Mouse (Mus musculus): ENCODE measurements at regions not wholly inside any gene's neighbourhood (a gene's known extent, or its start where the extent isn't known, plus 50 kb on each side); places are given as distances from the start of the nearest gene placed in this dataset.

DNA sequence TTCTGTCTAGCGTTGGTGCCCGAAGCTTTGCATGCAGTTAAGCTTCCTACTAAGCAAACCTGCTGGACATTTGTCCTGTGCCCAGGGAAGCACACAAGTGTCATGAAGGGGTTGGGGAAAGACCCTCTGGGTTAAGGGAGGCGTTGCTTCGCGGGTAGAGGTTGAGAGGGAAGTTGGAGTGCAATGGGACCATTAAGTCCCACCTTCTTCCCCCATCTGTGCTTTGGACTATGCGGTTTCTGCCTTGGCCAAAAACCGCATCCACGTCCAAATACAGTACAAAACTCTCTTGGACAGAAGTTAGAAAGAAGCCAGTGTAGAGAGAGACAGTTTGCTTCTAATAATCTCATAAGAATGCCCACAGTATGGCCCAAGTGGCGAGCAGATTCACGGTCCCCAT, 176.1 kb upstream of the Topaz1 start:
- H3K4me2 ChIP-seq, result no peak overlapping the region

DNA sequence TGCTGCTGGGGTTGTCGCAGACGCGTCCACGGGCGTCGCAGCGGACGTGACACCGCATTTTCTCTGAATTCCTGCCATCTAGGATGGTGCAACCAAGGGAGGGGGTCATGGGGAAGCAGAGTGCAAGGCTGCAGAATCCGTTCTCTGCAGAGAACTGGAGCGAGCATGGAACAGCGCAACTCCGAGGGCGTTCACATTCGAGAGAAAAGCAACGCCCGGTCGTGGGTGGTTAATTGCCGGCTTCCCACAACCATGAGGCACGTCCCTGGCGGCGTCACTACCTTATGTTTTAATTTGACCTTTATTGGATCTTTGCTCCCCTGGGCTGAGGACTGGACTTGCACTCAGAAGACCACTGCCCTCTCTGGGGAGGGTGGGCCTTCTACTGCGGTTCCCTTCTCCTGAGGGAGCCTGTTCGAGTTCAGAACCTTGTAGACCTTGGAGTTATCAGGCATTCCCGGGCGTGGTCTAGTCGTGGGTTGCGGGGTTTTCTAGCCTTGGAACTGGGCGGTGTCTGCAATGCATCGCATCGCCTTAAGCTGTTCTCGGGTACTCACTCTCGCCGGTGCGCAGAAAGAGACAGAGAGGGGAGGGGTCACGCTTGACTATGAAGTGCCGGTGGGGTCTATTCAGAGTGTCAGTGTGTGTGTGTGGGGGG, 175.6 kb upstream of the Topaz1 start:
- H3K27me3 ChIP-seq (ENCODE audit: control insufficient read depth, insufficient read depth, low read length), result peaks cover 84% of the 10 kb centered on the region
- H3K9me3 ChIP-seq (ENCODE audit: control insufficient read depth, low read length), result no peaks in the 10 kb centered on the region
- ATAC-seq (ENCODE audit: low FRiP score), result no peak; the same call in 1 of the 2 replicates
- H3K4me1 ChIP-seq (ENCODE audit: control insufficient read depth, insufficient read depth, low read length), result peaks cover 17% of the 10 kb centered on the region
- no peaks in the 10 kb centered on the region for H3K36me3 ChIP-seq (ENCODE audit: control insufficient read depth, insufficient read depth, low read length)
- H3K4me3 ChIP-seq (ENCODE audit: low read depth, low read length), result peak overlapping the region; percentile 56
- H3K27ac ChIP-seq (ENCODE audit: low read depth, low read length), result no peak overlapping the region
- no peak overlapping the region for H3K9ac ChIP-seq (ENCODE audit: low read length)
- peak; percentile 96 for DNase-seq (ENCODE audit: low spot score, missing footprints)
- H3K4me2 ChIP-seq, result peak overlapping the region; percentile 90
- under 1% methylated on average over 37 of the region's 37 CpGs for WGBS

More for the DNA sequence above, 176.1 kb upstream of the Topaz1 start:
- Histone ChIP-seq H3K27me3 (ENCODE audit: control insufficient read depth, insufficient read depth, low read length) (peaks cover 84% of the 10 kb centered on the region), H3K36me3 (ENCODE audit: control insufficient read depth, insufficient read depth, low read length) (no peaks in the 10 kb centered on the region), H3K9ac (ENCODE audit: low read length) (no peak overlapping the region), H3K9me3 (ENCODE audit: control insufficient read depth, low read length) (no peaks in the 10 kb centered on the region), H3K4me1 (ENCODE audit: control insufficient read depth, insufficient read depth, low read length) (peaks cover 17% of the 10 kb centered on the region), H3K27ac (ENCODE audit: low read depth, low read length) (no peak overlapping the region), H3K4me3 (ENCODE audit: low read depth, low read length) (no peak overlapping the region)
- ATAC-seq (ENCODE audit: low FRiP score), result no peak
- peak; percentile 90 for DNase-seq (ENCODE audit: low spot score, missing footprints)
- whole genome bisulfite sequencing, result 3% methylated on average over 10 of the region's 10 CpGs

DNA sequence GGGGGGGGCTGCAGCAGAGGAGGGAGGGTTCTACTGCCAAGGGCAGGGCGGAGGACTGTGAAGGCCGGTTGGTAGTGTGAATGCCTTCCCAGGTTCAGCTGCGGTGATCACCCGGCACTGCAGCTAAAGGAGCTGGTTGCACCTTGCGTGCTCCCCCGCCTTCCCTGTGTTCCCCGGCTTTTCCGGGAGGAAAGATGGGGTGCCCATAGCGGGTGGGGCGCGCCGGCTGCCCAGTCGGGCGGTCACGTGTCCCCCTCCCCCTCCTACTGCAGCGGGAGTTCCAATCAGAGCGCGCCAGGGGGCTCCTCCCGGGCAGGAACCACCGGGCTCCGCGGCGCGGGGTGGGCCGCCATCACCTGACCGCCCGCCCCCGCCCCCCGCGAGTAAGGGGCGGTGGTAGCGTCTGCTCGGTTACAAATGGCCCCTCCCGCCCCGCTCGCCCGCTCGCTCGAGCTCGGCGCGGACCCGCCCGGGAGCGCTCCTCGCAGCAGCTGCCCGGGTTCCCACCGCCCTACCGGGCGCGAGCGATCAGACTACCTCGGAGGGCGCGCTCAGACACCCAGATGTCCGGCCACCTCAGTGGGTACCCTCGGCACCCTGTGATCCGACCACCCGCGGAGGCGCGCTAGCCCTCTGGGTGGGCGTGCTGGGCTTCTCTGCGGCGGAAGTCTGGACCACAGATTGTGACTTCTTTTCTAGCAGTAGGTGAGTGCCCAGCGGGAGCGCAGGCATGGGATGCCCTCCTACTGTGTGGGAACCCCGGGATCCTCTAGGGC, 174.9 kb upstream of the Topaz1 start:
- Histone ChIP-seq H3K9ac (ENCODE audit: low read length) (peak overlapping the region; percentile 59), H3K9me3 (ENCODE audit: control insufficient read depth, low read length) (no peaks in the 10 kb centered on the region), H3K4me1 (ENCODE audit: control insufficient read depth, insufficient read depth, low read length) (peaks cover 17% of the 10 kb centered on the region), H3K27ac (ENCODE audit: low read depth, low read length) (no peak overlapping the region), H3K4me2 (peak overlapping the region; percentile 90), H3K36me3 (ENCODE audit: control insufficient read depth, insufficient read depth, low read length) (no peaks in the 10 kb centered on the region), H3K4me3 (ENCODE audit: low read depth, low read length) (peak overlapping the region; percentile 56), H3K27me3 (ENCODE audit: control insufficient read depth, insufficient read depth, low read length) (peaks cover 79% of the 10 kb centered on the region)
- ATAC-seq (ENCODE audit: low FRiP score) (peak; percentile 87), DNase-seq (ENCODE audit: low spot score, missing footprints) (peak; percentile 94)
- under 1% methylated on average over 64 of the region's 68 CpGs for WGBS

DNA sequence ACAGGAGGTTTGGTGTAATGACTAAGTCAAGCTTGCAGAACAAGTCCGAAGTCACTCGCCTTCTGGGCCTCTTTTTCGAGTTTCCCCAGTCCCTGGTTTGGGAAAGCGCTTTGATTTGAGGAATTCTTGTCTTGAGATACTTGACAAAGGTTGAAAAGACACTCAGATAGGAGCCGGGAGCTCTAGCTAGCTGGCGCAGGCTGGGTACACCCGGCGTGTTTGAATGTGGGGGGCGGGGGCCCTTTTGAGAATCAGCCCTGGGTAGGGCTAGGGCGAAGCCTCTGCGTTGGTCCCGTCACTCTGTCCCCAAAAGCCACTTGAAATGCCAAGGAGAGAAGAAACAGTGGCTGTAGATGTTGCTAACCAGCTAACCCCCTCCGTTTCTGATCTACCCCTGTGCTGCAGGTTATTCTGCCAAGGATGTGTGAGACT, 174.3 kb upstream of the Topaz1 start:
- H3K27ac ChIP-seq (ENCODE audit: low read depth, low read length), result no peak overlapping the region
- peaks cover 17% of the 10 kb centered on the region for H3K4me1 ChIP-seq (ENCODE audit: control insufficient read depth, insufficient read depth, low read length)
- no peaks in the 10 kb centered on the region for H3K36me3 ChIP-seq (ENCODE audit: control insufficient read depth, insufficient read depth, low read length)
- DNase-seq (ENCODE audit: low spot score, missing footprints), result peak; percentile 94
- H3K4me3 ChIP-seq (ENCODE audit: low read depth, low read length), result peak overlapping the region; percentile 56
- peaks cover 73% of the 10 kb centered on the region for H3K27me3 ChIP-seq (ENCODE audit: control insufficient read depth, insufficient read depth, low read length)
- 0% methylated on average over 13 of the region's 13 CpGs for WGBS
- H3K9me3 ChIP-seq (ENCODE audit: control insufficient read depth, low read length), result no peaks in the 10 kb centered on the region
- H3K4me2 ChIP-seq, result peak overlapping the region; percentile 90
- peak overlapping the region; percentile 59 for H3K9ac ChIP-seq (ENCODE audit: low read length)
- no peak for ATAC-seq (ENCODE audit: low FRiP score)

DNA sequence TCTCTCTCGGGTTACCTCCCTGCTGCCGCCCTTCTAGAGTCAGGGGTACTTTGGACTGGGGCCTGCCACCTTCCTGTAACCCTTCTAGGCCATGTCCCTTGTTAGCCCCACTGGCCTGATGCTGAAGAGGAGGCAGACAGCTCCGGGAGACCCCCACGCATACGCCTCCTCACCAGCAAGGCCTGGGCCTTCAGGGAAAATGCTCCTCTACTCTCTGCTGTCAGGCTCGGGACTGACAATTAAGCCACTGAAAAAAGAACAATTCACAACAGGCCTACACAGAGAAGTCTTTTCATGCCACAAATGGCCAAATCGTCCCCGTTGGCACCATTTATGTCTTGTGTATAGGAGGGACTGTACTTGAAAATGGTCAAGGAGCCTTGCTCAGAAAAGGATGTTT, 161.9 kb upstream of the Topaz1 start:
- Histone ChIP-seq H3K36me3 (ENCODE audit: control insufficient read depth, insufficient read depth, low read length) (no peaks in the 10 kb centered on the region), H3K9ac (ENCODE audit: low read length) (no peak overlapping the region), H3K9me3 (ENCODE audit: control insufficient read depth, low read length) (no peaks in the 10 kb centered on the region), H3K27me3 (ENCODE audit: control insufficient read depth, insufficient read depth, low read length) (no peaks in the 10 kb centered on the region), H3K27ac (ENCODE audit: low read depth, low read length) (no peak overlapping the region), H3K4me1 (ENCODE audit: control insufficient read depth, insufficient read depth, low read length) (no peaks in the 10 kb centered on the region), H3K4me3 (ENCODE audit: low read depth, low read length) (no peak overlapping the region), H3K4me2 (no peak overlapping the region)
- 77% methylated on average over 8 of the region's 8 CpGs for WGBS
- no peak for ATAC-seq (ENCODE audit: low FRiP score)
- no peak for DNase-seq (ENCODE audit: low spot score, missing footprints)

DNA sequence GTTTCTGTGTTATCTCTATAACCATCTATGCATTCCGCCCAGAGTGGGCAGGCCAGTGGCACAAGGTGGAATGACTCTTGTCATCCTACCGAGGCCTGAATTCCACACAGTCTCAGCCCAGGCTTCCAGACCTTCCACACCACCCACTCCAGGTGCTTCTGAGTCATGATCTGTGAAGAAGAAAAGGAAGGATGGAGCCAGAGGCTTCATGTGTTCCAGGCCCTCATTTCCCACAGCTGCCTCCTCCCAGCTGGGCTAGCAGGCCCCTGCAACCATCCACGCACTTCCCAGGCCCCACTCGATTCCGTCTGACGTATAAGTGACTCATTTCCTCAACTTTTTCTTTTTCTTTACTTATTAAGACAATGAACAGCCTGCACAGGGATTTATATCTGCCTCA, 160.7 kb upstream of the Topaz1 start:
- Histone ChIP-seq H3K4me2 (no peak overlapping the region), H3K4me1 (ENCODE audit: control insufficient read depth, insufficient read depth, low read length) (no peaks in the 10 kb centered on the region), H3K27ac (ENCODE audit: low read depth, low read length) (no peak overlapping the region), H3K36me3 (ENCODE audit: control insufficient read depth, insufficient read depth, low read length) (no peaks in the 10 kb centered on the region), H3K4me3 (ENCODE audit: low read depth, low read length) (no peak overlapping the region), H3K9ac (ENCODE audit: low read length) (no peak overlapping the region), H3K9me3 (ENCODE audit: control insufficient read depth, low read length) (no peaks in the 10 kb centered on the region), H3K27me3 (ENCODE audit: control insufficient read depth, insufficient read depth, low read length) (no peaks in the 10 kb centered on the region)
- DNase-seq (ENCODE audit: low spot score, missing footprints) (no peak), ATAC-seq (ENCODE audit: low FRiP score) (no peak)
- WGBS, result 92% methylated on average over 6 of the region's 6 CpGs

DNA sequence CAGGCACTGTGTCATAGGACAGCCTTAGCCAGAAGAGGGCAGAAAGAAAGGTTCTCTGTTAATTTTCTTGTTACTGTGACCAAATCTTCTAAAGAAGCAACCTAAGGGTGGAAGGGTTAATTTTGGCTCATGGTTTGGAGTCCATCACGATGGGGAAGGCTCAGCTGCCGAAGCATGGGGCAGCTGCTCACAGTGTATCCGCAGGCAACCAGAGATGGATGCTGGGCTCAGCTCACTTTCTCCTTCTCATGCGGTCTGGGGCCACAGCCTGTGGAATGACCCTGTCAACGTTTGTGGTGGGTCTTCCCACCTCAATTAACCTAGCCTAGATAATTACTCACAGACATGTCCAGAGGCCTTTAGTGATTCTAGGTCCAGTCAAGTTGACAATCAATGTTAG, 160.2 kb upstream of the Topaz1 start:
- 70% methylated on average over 5 of the region's 5 CpGs for WGBS
- Histone ChIP-seq H3K36me3 (ENCODE audit: control insufficient read depth, insufficient read depth, low read length) (no peaks in the 10 kb centered on the region), H3K4me2 (no peak overlapping the region), H3K9me3 (ENCODE audit: control insufficient read depth, low read length) (no peaks in the 10 kb centered on the region), H3K4me3 (ENCODE audit: low read depth, low read length) (no peak overlapping the region), H3K27ac (ENCODE audit: low read depth, low read length) (no peak overlapping the region), H3K9ac (ENCODE audit: low read length) (no peak overlapping the region), H3K27me3 (ENCODE audit: control insufficient read depth, insufficient read depth, low read length) (no peaks in the 10 kb centered on the region), H3K4me1 (ENCODE audit: control insufficient read depth, insufficient read depth, low read length) (no peaks in the 10 kb centered on the region)
- peak; percentile 75 for DNase-seq (ENCODE audit: low spot score, missing footprints)
- ATAC-seq (ENCODE audit: low FRiP score), result no peak

DNA sequence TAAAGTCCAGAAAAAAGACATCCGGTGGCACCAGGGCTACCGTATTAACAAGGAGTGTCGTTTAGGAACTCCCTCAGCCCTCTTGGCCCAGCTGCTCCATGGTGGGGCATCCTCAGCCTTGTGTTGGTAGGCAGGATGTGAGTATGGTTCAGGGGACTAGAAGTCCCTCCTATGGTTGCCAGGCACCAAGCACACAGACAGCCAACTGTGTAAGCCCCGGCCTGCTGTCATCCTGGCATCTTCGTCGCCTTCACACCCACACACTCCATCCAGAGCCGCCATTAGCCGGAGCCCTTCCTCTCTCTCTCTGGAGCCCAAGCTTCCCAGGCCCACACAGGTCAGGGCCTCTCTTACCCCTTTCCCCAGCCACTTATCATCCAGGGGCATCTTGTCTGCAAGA, 158.9 kb upstream of the Topaz1 start:
- no peaks in the 10 kb centered on the region for H3K9me3 ChIP-seq (ENCODE audit: control insufficient read depth, low read length)
- H3K27ac ChIP-seq (ENCODE audit: low read depth, low read length), result no peak overlapping the region
- WGBS, result 87% methylated on average over 8 of the region's 8 CpGs
- DNase-seq (ENCODE audit: low spot score, missing footprints) (no peak), ATAC-seq (ENCODE audit: low FRiP score) (no peak)
- no peaks in the 10 kb centered on the region for H3K4me1 ChIP-seq (ENCODE audit: control insufficient read depth, insufficient read depth, low read length)
- no peak overlapping the region for H3K9ac ChIP-seq (ENCODE audit: low read length)
- H3K36me3 ChIP-seq (ENCODE audit: control insufficient read depth, insufficient read depth, low read length), result no peaks in the 10 kb centered on the region
- H3K27me3 ChIP-seq (ENCODE audit: control insufficient read depth, insufficient read depth, low read length), result no peaks in the 10 kb centered on the region
- H3K4me3 ChIP-seq (ENCODE audit: low read depth, low read length), result no peak overlapping the region
- H3K4me2 ChIP-seq, result no peak overlapping the region

DNA sequence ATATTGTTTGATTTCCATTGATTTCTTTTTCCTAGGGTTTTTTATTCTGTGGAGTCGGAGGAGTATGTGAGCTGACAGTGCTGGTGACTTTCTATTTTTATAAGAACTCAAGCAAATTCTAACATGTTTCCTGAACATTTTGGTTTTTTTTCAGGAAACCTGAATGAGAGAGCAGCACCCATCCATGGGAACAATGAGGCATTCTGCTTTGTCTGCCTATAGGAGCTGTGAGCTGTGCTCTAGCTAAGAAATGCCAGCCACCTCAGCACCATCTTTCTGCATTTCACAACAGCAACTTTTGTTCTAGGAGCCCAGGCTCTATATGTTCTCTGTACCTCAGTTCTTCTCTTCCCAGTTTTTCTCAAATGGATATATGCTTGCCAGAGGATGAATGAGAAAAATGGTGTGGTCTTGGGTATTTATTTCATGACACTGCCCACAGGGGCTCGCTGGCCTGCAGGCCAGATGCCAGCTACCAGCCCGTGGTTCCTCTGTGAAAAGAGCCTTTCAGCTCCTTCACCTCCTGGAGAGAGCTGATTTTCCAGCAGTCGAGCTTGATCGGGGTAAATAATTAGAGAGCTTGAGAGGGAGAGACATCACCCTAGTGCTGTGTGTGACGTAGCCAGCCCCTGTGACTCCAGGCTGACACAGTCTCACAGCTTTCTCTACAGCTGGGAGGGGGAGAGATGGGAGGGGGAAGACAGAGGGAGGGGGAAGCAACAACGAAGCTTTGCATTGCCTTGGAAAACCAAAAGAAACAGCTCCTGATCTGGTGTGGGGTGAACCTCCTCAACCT, 154.1 kb upstream of the Topaz1 start:
- Histone ChIP-seq H3K4me2 (no peak overlapping the region; the same call in 1 of the 2 replicates), H3K27me3 (ENCODE audit: control insufficient read depth, insufficient read depth, low read length) (peaks cover 15% of the 10 kb centered on the region; the same call in 1 of the 2 replicates), H3K4me3 (ENCODE audit: low read depth, low read length) (no peak overlapping the region), H3K9ac (ENCODE audit: low read length) (no peak overlapping the region), H3K36me3 (ENCODE audit: control insufficient read depth, insufficient read depth, low read length) (no peaks in the 10 kb centered on the region), H3K9me3 (ENCODE audit: control insufficient read depth, low read length) (no peaks in the 10 kb centered on the region), H3K27ac (ENCODE audit: low read depth, low read length) (no peak overlapping the region), H3K4me1 (ENCODE audit: control insufficient read depth, insufficient read depth, low read length) (no peaks in the 10 kb centered on the region)
- peak; percentile 63 for ATAC-seq (ENCODE audit: low FRiP score)
- WGBS, result 14% methylated on average over 7 of the region's 7 CpGs
- peak; percentile 88 for DNase-seq (ENCODE audit: low spot score, missing footprints)
